Mouse (Mus musculus): ENCODE measurements around the gene Gm6401. TPM values are rescaled to one million over a fixed set of nuclear protein-coding genes. Genes with fewer than 3 reads are reported as not detected.
"Not testable (repeated sequence)": the region's sequence is repeated elsewhere in the genome, so short reads cannot be mapped to it uniquely, and the experiment has no call there.

Gm6401 gene
- total RNA-seq (2021): not detected

DNA sequence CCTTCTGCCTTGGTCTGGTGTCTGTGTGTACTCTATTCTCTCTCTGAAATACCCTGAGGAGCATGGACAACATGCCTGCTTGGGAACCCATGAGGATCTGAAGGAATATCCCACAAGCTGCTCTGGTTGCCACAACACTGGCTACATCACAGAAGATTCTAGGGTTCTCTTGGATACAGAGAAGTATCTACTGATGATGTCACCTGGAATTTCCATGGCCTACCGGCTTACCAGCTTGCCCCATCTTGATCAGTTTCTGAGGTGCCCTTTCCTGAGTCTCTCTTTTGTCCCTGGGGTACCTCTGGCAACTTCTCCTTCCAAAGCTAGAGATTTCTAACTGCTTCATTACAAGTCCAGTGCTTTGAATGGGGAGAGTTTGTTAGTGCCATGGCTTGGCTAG, at the start of gene Gm6401:
TSS of gene Gm6401 (minus strand) at position 101 of the 400 bp plus-strand sequence.
- DNase-seq (ENCODE audit: low spot score in 2 of 2); intact Hi-C loops (cut with DNase I): not testable (repeated sequence)

DNA sequence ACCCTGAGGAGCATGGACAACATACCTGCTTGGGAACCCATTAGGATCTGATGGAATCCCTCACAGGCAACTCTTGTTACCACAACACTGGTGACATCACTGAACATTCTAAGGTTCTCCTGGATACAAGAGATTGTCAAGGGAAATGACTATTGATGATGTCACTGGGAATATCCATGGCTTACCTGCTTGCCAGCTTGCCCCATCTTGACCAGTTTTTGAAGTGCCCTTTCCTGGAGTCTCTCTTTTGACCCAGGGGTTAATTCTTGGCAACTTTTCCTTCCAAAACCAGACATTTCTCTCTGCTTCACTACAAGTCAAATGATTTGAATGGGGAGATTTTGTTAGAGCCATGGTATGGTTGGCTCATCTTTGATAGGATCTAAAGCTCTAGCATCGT, 15.5 kb upstream of the Gm6401 start, which contains the start of gene Gm3543:
TSS of gene Gm3543 (minus strand) at position 101 of the 400 bp plus-strand sequence.
- DNase-seq (ENCODE audit: low spot score in 2 of 2); intact Hi-C loops (cut with DNase I): not testable (repeated sequence)

DNA sequence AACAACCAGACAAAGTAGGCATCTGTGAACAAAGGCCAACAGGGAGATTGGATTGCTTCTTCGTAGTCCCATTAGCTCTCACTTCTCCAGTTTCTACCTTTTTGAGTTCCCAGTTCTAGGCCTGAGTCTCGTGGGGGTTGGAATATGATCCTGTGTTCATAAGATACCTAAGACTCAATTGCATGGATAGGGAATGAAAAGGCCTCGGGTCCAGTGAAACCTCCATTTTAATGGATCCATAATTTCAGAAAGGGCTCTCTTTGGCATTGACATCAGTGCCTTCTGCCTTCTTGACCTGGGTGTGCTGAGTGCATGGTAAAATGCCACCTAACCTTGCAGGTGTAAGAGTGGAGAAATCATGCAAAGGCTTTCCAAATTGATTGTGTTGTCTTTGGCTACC, 869 bp upstream of the Gm6401 start:
- intact Hi-C loops (cut with DNase I); DNase-seq (ENCODE audit: low spot score in 2 of 2): not testable (repeated sequence)

DNA sequence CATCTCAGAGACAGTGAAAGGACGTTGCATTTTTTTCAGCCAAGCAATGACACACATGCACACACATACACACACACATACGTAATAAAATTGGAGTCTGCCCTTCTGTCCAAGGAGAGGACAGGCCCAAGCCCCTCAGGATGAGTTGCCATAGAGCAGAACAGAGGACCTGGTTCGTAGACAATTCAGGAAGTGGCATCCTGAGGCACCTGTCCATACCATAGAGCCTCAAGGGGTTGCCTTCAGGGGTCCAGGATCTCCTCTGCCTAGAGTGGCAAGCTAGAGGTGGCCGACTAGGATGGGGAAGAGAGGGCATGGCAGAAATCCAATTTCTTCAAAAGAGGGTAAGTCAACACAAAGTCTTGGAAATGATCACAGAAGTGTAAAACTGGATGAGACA, 3.6 kb downstream of the Gm6401 start:
- DNase-seq (ENCODE audit: low spot score in 2 of 2); intact Hi-C loops (cut with DNase I): not testable (repeated sequence)

DNA sequence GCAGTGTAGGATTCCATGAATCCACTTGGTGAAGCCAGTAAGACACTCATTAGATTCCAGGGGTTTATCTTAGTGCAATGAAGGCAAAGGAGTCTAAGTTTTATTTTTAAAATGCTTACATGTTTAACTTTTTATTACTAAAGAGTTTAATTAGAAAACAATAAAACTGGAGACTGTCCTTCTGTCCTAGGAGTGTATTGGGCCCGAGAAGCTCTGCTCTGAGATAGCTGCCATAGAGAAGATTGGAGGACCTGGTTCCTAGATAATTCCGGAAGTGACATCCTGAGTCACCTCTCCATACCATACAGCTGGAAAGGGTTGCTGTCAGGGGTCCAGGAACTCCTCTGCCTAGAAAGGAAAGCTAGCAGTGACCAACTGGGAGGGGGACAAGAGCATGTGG, 24.0 kb downstream of the Gm6401 start, which contains the start of gene 1700024B05Rik:
TSS of gene 1700024B05Rik (plus strand) at position 301 of the 400 bp plus-strand sequence.
- intact Hi-C loops (cut with DNase I); DNase-seq (ENCODE audit: low spot score in 2 of 2): not testable (repeated sequence)

DNA sequence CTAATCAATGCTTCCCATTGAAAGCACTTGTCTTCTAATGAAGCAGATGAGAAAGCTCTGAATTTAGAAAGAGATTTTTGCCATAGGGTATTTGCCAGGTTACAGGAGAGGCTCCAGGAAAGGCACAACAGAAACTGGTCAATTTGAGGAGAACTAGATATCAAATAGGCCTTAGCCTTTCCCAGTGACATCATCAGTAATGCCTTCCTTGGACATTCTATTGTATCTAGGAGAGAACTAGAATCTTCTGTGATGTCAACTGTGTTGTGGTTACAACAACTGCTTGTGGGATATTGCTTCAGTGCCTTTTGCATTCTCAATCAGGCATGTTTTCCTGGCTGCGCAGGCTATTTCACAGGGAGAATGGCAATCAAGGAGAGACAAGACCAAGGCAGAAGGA, 43.1 kb downstream of the Gm6401 start, which contains the start of gene 1700049E17Rik1:
TSS of gene 1700049E17Rik1 (plus strand) at position 301 of the 400 bp plus-strand sequence.
- DNase-seq (ENCODE audit: low spot score in 2 of 2); intact Hi-C loops (cut with DNase I): not testable (repeated sequence)

Other genes with a start within 250 kb of the Gm6401 start
- gene Gm7929, start 217.3 kb downstream of the Gm6401 start, total RNA-seq (2021): not detected
- gene Gm47189, start 195.5 kb downstream of the Gm6401 start, total RNA-seq (2021): not detected
- gene Gm7980, start 60.6 kb downstream of the Gm6401 start, total RNA-seq (2021): not detected
- gene 1700049E17Rik1, start 43.0 kb downstream of the Gm6401 start, total RNA-seq (2021): not detected
- not detected for gene 1700024B05Rik, start 23.9 kb downstream of the Gm6401 start, total RNA-seq (2021)
- gene Gm3543, start 15.4 kb upstream of the Gm6401 start, total RNA-seq (2021): 1 to 10 TPM in 1 of 2 experiments, under 1 TPM in 1; 0.57 to 1.3 TPM
- not detected for gene Gm7951, start 149.4 kb upstream of the Gm6401 start, total RNA-seq (2021)
- gene Gm17027, start 194.7 kb upstream of the Gm6401 start, total RNA-seq (2021): not detected
- 1 to 10 TPM; 1.9 to 2.5 TPM for gene Gm3573, start 222.9 kb upstream of the Gm6401 start, total RNA-seq (2021)